Mouse (Mus musculus): ENCODE results near the gene Limd2.

DNA sequence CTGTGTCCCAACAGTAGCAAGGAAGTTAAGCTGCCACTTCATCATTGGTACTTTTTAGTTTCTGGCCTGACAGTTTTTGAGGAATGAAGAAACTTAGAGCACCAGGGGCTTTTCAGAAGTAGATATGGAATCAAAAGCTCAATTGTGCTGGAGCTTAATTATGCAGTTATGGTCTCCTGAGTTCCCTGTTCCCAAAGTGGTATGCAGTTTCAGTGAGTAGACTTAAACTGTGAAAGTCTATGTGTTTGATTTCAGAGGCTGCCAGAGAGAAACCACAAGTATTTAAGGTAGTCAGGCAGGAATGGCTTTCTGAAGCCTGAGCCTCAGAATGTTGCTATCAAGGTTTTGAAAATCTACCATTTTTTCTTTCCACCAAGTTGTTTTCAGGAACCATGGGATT, 49.0 kb downstream of the Limd2 start:
- TF ChIP-seq FLI1 (IDR thresholded peaks at IDR 0.05; ENCODE audit: low read length) (no peak), GATA1 (IDR thresholded peaks at IDR 0.05; ENCODE audit: borderline replicate concordance, low read length) (no peak)

Measured in megakaryocyte, embryonic 14.5 days (primary cell).